Mouse (Mus musculus): ENCODE measurements around the gene Cmya5. TPM values are rescaled to one million over a fixed set of nuclear protein-coding genes. Genes with fewer than 3 reads are reported as not detected.

Gene Cmya5
- total RNA-seq (2023): under 1 TPM; 0.53 to 0.67 TPM

GRCm38 (mm10) chr13:93144336-93145167 lies at the start of gene Cmya5:
Cmya5 (minus strand) TSS chr13:93144724.

GRCm38 (mm10) chr13:93191831-93192645 lies 47.5 kb upstream of the Cmya5 start, which contains the start of gene Tent2:
Tent2 (minus strand) TSS chr13:93192385.

Other genes with a start within 250 kb of the Cmya5 start
- 100 to 1,000 TPM; 101 to 126 TPM for gene Tent2, start 47.7 kb upstream of the Cmya5 start, total RNA-seq (2023)
- gene Homer1, start 154.9 kb upstream of the Cmya5 start, total RNA-seq (2023): 10 to 100 TPM; 16.6 to 20.6 TPM

All from B cell, adult 67 days (primary cell).